Mouse (Mus musculus) kidney, adult 18-20 months (tissue): ENCODE measurements around the gene Gzmk.
"Not testable (repeated sequence)": the region's sequence is repeated elsewhere in the genome, so short reads cannot be mapped to it uniquely, and the experiment has no call there.

Source experiments
- DNase-seq: peaks from one replicate; pipeline ENCODE4 v3.0.0; 2021

Gzmk gene

DNA sequence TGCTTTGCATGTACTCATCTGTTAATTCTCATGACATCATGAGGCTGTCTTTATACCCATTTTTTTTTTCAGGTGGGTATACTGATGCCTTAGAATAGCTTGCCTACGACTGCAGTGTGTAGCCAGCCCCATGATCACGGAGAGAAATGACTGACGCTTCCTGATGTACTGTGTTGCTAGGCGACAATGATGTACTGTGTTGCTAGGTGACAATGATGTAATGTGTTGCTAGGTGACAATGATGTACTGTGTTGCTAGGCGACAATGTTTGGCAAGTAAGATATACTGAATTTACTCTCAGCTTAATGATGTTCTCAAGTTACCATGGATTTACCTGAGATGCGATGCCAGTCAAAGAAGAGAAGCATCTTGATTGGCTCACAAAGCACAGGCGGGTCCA lies at the start of gene Gzmk:
Gene Gzmk, minus strand, starts transcription at position 98 of the 400 bp plus-strand sequence.
- DNase-seq = no peak

GRCm38 (mm10) chr13:113271189-113271588 lies 45.5 kb upstream of the Gzmk start:
- no peak for DNase-seq

GRCm38 (mm10) chr13:113269777-113270776 lies 44.4 kb upstream of the Gzmk start:
- DNase-seq = peak; percentile 78

DNA sequence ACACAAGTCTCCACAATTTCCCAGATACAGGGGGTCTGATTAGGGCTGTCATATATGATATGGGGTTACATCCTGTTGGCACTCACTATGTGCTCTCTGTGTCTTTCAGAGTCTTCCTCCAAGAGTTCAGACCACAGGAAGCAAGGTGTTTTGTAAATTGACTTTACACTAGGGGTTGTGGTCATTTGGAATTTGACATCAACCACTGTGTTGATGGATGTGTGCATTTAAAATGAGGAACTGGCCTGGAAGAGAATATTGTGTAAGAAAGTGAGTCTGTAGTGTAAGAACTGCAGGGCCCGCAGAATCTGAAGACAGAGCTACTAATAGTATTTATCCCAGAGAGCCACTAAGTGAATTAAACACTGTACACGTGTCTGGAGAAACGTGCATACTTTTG lies 41.5 kb upstream of the Gzmk start:
- no peak for DNase-seq

DNA sequence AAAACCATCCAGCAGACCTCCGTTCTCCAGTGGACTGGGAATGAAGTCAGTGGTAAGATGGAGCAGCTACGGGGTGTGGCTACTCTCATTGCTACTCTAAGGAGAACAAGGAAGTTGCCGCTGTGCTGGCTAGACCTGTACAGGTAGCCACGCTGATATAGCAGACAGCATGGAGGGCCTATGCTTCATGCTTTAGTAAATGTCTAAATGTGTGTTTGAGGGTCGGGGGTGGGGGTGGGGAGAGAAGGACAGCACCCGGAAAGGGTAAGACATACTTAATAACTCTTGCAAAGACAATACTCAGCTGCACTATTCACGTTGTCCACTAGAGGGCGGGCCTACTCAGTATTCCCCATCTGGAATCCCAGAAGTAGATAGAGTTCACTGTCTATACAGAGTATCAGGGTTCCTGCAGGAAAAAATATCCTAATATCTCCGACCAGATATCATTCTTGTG lies 40.8 kb upstream of the Gzmk start:
- peak; percentile 79 for DNase-seq

DNA sequence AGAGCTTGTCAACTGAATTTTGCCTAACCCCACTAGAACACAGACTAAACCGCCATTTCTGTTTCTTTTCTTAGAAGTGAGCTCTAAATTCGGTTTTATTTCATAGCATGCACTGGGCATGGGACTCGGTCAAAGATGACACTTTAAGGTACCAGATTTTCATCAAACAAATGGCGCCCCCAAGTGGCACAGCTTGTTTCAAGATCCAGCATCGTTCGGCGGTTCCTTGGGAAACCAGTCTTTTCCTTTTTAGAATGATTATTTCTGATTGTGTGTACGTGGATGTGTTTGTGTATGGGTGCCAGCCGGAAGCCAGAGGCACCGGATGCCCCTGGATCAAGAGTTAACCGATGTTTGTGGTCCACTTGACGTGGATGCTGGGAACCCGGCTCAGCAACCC lies 39.5 kb upstream of the Gzmk start:
- DNase-seq = peak; percentile 56

DNA sequence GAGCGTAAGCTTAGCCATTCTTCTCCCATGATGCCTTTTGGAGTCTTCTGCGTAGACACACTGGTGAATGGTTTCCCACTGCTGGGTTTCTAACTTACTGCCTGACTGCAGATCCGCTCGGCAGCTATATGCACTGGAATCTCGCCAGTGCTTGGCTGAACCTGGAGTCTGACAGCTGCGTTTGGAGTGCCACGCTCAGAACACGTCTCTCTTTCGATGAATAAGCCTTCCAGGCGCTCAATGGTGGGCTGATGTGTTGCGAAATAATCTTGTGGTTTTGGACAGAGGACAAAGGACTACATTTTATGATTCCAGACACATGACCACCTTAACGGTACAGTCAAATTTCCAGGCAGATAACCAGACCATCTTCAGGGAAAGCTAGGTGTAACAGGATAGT lies 37.1 kb upstream of the Gzmk start:
- no peak for DNase-seq

- no peak for DNase-seq
Measured at GRCm38 (mm10) chr13:113259237-113259636, 33.5 kb upstream of the Gzmk start.

DNA sequence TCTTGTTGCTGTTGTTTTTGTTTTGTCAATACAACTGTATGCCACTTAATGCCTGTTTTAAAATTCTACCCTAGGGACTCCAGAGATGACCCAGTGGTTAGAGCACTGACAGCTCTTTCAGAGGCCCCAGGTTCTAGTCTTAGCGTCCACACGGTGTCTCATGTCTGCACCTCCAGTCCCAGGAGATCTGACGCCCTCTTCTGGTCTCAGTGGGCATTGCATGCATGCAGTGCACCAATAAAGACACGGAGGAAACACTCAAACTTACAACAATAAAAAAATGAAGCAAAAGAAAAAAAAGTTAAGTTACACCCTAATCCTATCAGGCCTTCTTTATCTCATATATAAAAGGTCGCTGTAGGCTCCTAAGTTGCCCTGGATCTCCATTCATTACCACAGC lies 31.5 kb upstream of the Gzmk start:
- DNase-seq = no peak

DNA sequence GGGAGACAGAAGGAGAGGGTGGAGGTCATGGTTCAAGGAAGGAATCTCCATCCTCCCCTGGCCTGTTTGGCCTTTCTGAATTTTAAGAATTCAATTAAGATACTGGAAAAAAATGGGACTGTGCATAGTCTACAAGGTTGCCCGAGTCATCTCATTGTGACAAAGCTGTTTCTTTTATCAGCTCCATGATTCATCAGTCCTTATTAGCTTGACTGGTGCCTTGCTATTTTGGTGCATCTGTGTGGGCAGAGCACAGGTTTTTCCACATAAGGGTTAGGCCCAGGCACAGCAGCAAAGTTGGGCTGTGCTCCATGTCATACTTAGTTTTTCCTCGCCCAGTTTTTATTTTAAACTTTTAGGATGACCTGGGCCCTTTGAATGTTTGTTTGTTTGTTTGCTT lies 31.1 kb upstream of the Gzmk start:
- DNase-seq = no peak

DNA sequence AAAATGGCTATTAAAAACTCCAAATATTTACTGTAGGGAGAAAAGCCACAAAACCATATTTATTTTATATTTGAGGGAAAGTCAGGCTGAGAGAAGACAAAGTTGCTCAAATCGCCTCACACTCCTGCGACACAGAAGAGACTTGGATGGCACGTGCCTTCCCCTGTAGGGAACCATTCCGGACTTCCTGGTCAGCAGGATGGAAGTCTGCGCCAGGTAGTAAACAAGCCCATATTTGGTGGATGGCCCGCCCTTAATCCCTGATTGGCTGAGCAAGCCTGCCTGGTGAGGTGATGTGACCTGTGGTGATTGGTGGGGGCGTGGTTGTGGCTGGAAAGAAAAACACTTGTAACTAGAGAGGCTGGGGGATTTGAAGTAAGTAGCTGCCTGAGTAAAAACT lies 26.9 kb upstream of the Gzmk start:
- DNase-seq = not testable (repeated sequence)

DNA sequence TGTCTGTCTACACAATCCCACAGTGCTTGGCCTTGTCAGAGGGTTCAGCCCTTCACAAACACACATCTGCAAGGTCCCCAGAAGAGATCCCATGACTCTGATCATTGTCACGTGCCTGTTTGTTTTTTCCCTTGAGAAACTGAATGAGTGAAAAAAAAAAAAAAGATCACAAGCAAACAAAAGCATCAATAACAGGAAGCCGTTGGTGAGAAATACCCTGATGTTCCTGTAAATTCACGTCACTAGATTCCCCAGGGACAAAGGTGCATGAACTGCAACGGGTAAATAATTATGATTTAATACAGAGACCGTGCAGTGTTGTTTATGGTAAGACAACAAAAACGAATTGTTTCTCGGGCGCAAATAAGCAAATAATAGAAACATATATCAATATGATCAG lies 19.3 kb upstream of the Gzmk start:
- DNase-seq = no peak

- no peak for DNase-seq
Measured at GRCm38 (mm10) chr13:113242129-113242528, 16.4 kb upstream of the Gzmk start.

DNA sequence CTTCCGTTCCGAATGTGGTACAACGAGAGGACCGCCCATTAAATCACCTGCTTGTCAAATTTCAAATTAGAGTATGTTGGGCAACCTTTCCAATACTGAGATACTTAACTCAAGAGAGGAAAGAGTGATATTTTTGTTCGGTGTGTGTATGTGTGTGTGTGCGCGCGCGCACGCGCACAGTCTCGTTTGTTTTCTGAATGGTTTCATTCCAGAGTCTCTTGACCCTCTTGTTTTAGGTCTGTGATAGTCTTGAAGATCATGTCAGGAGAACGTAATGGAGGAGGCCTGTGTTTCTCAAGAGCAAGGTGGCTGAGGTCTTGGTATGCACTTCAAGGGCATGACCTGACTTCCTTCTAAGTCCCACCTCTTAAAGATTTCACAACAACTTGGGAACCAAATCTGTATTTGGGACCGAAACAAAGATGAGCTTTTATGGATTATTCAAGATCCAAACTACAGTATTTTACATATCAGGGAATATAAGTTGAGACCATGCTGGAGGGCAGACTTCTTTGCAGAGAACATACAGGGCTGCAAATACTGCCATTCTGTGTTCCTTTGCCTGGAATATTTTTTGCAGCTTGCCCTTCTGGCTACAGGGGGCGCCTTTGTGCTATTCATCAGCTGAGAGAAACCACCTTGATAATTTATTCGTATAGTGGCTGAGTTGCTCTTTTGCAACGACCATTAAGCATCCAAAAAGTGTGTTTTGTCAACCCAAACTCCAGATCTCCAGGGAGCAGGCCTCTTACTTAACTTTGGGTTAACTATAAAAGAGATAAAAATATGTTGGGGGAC lies 2.2 kb upstream of the Gzmk start:
- no peak for DNase-seq

GRCm38 (mm10) chr13:113227076-113227475 lies 1.4 kb upstream of the Gzmk start:
- no peak for DNase-seq

DNA sequence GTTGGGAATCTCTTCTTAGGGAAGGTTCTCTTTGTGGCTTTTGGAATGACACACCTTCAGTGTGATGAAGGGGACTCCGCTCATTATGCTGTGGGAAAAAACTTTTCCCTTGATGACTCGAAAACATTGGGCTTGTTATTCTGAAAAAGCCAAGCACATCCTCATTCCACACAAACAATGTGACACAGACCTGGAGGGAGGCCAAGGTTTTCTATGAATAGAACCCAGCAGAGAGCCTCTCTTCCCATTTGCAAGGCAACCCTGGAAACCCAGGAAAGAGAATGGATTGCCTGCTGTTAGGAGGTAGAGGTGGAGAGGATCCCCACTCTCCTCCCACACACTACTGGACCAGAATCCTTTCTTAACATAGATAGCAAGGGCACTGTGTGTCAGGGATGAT lies 1.6 kb downstream of the Gzmk start:
- DNase-seq = peak; percentile 61

DNA sequence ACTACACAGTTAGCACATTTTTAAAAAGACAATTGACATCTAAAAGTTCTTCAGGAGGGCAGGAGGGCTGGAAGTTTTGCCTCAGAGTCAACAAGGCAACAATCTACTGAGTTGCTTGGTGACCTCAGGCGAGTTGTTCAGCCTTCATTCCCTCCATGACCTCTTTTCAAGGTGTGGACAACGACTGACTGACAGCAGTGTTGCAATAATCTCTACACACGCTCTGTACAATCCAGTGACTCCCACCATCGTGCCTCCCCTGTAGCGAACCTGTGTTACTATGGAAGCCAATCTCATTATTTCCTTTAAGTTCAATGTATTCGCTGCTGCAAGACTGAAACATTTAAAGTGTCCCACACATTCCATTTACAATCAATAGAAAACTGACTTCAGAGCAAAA lies 3.9 kb downstream of the Gzmk start:
- no peak for DNase-seq

DNA sequence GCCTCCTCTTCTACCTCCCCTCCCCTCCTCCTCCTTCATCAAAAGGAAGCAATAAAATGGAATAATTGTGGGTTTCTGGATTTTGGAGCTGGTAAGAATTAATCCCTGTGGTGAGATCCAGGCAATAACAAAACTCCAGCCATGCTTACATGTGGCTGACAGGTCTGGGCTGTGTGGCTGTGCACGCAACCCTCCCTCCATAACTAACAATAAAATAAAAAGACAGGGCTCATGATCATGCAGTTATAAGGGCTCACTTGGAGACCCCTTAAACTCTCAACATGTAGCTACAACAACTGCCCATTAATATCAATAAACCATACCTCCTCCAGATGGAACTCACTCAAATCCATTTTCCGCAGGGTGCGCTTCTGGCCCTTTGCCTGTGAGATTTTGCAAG lies 11.8 kb downstream of the Gzmk start:
- DNase-seq = no peak

- DNase-seq = no peak
Measured at GRCm38 (mm10) chr13:113212401-113212800, 13.3 kb downstream of the Gzmk start.

DNA sequence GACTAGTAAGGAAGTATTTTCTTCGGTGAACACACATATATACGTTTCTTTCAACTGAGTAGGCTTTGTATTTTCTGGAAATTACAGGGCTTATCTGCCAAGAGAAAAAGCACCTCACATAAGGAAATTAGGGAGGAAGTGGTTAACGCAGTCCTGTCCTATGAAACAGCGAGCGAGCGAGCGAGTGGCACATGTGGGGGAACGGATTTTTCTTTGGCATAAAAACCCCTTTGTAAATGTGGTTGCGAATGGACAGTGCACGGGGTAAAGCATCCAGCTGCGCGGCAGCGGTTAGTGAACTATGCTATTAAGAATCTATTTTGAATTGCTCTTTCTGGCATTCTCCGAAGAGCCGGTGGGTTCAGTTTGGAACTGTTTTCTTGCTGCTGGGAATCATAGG lies 14.4 kb downstream of the Gzmk start:
- no peak for DNase-seq

DNA sequence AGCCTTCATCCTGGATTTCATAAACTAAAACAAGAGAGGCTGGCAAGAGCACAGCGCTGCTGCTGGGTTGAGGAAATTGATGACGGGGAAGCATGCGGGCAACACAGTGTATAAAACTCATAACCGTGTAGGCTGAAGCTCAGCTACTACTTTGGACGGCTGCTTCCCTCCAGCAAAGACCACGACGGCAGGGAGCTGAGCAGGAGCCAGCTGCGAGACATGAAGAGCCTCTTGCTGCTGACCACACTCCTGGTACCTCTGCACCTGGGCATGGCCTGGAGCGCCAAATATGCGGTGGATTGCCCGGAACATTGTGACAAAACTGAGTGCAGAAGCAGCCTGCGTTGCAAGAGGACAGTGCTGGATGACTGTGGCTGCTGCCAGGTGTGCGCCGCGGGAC lies 16.1 kb downstream of the Gzmk start, which contains the start of gene Esm1:
Gene Esm1, plus strand, starts transcription at position 36 of the 400 bp plus-strand sequence.
- peak; percentile 15 for DNase-seq

DNA sequence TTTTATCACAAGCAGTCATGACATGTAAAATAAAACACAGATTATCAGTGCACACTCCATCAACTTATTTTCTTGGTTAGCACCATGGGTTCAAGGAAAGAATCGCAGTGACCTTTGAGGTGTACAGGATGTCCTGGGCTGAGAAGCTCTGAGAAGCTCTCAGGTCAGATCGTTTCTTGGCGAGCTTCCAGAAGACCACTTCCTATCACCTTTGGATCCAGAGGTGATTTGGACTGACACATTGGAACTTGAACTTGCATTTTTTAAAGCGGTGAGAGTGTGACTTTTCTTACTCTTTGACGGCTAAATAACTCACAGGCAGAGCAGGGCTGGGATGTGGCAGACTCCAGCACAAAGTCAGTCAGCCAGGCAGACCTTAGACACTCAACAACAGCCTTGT lies 20.4 kb downstream of the Gzmk start:
- no peak for DNase-seq

- no peak for DNase-seq
Measured at GRCm38 (mm10) chr13:113203146-113203545, 22.6 kb downstream of the Gzmk start.

- no peak for DNase-seq
Measured at GRCm38 (mm10) chr13:113202184-113202583, 23.5 kb downstream of the Gzmk start.
